Mouse (Mus musculus): ENCODE measurements at regions not wholly inside any gene's neighbourhood (a gene's known extent, or its start where the extent isn't known, plus 50 kb on each side); places are given as distances from the start of the nearest gene placed in this dataset.

DNA sequence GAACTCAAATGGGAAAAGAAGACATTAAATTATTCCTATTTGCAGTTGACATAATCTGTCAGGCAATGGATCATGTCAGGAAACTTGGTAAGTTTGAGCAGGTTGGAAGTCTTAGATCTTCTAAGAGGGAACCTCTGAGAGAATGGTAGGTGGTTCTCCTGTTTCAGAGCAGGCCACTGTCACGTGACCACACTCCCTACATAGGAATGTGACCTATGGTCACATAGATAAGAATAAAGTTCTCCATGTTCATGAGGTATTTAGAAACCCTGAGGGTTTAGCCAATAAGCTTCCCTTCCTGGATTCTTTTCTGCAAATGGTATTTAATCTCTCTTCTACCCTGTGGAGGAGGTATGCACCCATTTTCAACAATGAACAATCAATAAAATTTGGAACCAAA lies 497.1 kb downstream of the Trib2 start:
- TF ChIP-seq CTCF (IDR thresholded peaks at IDR 0.05; ENCODE audit: insufficient read depth, low read depth, low read length) (no peak), POLR2A (IDR thresholded peaks at IDR 0.05; ENCODE audit: insufficient read depth, low read depth, low read length) (no peak)
